Mouse (Mus musculus) skeletal muscle tissue, adult 2 months (tissue): ENCODE measurements around the gene Dnm3.

Experiments
- DNase-seq: peaks from one replicate; pipeline ENCODE4 v3.0.0-alpha.2; 2012; ENCODE audit warnings: low read depth, low spot score

Gene Dnm3

DNA sequence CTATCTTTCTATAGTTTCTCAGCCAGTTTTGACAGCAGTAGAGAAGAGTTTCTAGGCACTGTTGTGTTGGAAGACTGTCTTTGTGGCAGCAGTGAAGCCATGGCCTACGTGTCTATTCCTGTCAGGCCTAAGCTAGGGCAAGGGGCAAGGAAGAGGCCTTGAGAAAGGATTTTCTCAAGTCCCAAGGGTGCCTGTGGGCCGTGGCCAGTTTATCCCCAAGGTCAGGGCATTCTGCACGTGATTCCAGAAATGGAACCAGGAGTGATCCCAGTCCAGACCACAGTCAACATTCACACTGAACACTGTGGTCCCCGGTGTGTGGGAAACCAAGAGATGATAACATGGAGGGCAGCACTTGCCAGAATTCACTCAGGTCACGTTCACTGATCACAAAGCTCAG is 522.0 kb downstream of the Dnm3 start:
- DNase-seq, result no peak

DNA sequence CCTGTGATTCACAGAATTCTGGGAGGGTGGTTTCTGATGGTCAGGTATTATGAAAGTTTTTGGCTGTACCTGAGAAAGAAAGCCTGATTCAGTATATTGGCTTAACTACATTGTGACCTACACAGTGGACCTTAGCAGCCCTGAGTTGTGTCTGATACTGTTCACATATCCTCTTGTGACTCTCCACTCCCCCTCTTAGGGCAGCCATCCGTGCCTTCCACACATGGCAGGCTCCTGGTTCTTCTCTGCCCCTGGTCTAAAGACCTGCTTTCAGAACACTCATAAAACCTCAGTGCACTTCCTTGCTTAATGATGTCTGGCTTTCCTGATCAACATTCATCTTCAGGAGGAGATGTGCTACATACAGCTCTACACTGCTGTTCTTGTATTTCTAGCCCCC is 525.2 kb downstream of the Dnm3 start:
- DNase-seq, result no peak

DNA sequence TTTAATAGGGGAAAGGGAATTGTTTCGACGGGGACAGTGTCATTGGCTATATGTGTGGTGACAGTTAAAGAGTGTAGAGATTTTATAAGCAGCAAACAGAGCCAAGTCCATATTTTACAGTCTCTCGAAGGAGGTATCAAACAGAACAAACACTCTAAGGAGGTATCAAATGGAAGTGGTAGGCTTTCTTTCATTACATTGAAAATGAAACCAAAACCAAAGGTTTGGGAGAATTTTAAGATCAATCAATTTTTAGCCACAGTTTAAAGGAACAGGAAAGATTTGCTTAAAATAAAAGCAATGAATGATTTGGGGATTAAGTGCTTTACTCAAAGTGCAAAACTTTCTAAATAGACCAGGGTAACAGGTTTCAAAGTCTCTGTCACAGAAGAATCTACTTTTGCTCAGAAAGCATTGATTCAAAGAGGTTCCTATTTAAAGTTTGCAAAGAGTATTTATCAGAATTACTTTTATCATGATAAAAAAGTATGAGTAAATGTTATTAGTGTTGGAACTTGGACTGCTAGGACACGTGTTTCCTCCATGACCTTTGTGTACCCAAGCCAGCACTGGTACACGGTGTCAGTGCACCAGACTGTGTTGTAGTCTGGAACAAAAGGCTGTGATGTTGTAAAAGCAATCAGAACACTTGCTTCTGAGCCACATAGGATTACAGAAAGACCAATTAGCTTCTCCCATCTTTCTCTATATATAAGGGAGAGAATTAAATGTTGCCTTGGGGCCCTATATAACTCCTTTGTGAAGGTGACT is 526.6 kb downstream of the Dnm3 start:
- no peak for DNase-seq

DNA sequence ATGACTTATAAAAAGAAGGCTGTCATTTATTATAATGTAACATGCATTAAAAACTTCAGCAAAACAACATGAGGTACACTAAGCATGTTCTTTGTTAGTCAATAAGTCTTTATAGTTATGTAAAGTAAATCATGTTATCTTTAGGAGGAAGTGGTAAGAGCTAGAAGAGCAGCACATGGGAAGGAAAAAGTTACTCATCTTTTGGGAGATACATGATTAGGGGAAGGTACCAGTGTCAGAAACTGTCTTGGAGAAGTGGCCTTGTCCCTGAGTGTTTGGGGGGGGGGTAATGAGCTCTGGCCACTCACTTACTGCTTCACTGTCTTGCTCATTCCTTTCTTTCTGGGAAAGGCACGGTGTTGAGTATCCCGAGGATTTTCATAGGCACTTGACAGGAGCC is 535.8 kb downstream of the Dnm3 start:
- DNase-seq, result no peak
